Mouse (Mus musculus): Measurements from ENCODE around the gene Pappa.

- TF ChIP-seq MYC (IDR thresholded peaks at IDR 0.05; ENCODE audit: low read depth, low read length) (no peak), CTCF (conservative IDR thresholded peaks at IDR 0.05 in 1 of 2, IDR thresholded peaks at IDR 0.05 in 1 of 2; ENCODE audit: low read depth in 2 of 2, low read length in 2 of 2) (no peak)
These were observed 93.8 kb downstream of the Pappa start for GRCm38 (mm10) chr4:65217651-65218364.
